Mouse (Mus musculus) myocyte (in vitro differentiated cells): ENCODE measurements around the gene Lgi1. TPM values are rescaled to one million over a fixed set of nuclear protein-coding genes. Genes with fewer than 3 reads are reported as not detected.
A peak's percentile ranks its signal among the peaks of the same experiment; 100 is the strongest.

Source experiments
- H3K27me3 ChIP-seq: one replicate; pipeline ENCODE4 v1.6.1; 2011; ENCODE audit not compliant: control insufficient read depth, insufficient read depth, insufficient read length
- H3K36me3 ChIP-seq: one replicate; pipeline ENCODE4 v1.6.1; 2011; ENCODE audit not compliant: control insufficient read depth, insufficient read depth
- H3K4me2 ChIP-seq: one replicate; pipeline ENCODE4 v1.6.1; 2011; ENCODE audit warnings: low read depth, control low read depth
- H3K4me3 ChIP-seq: one replicate; pipeline ENCODE4 v1.5.1; 2011; ENCODE audit warnings: mild to moderate bottlenecking, control low read depth, moderate library complexity
- H3K79me2 ChIP-seq: one replicate; pipeline ENCODE4 v1.6.1; 2011; ENCODE audit not compliant: control insufficient read depth, insufficient read depth
- H3ac ChIP-seq: one replicate; pipeline ENCODE4 v1.6.1; 2011; ENCODE audit not compliant: control insufficient read depth, insufficient read length
- CEBPB ChIP-seq: IDR thresholded peaks from 2 replicates; pipeline ENCODE4 v1.6.1; 2011; ENCODE audit warnings: mild to moderate bottlenecking, moderate library complexity; ENCODE audit not compliant: poor library complexity, insufficient read depth, severe bottlenecking
- E2F4 ChIP-seq: IDR thresholded peaks from one replicate; pipeline ENCODE4 v1.6.1; 2011; ENCODE audit warnings: mild to moderate bottlenecking, control low read depth, moderate library complexity; ENCODE audit not compliant: insufficient read depth
- MAX ChIP-seq: IDR thresholded peaks from one replicate; pipeline ENCODE4 v1.6.1; 2011; ENCODE audit warnings: low read depth, mild to moderate bottlenecking, control low read depth
- MYOD1 ChIP-seq, 3 experiments: IDR thresholded peaks; one replicate each; pipeline ENCODE4 v1.6.1; 2011; ENCODE audit warnings: control low read depth in 2 of 3, low read depth in 2 of 3, mild to moderate bottlenecking in 2 of 3, moderate library complexity in 1 of 3; ENCODE audit not compliant: insufficient read length in 2 of 3, control insufficient read depth in 1 of 3
- MYOG ChIP-seq, 3 experiments: IDR thresholded peaks; one replicate each; pipeline ENCODE4 v1.6.1; 2011; ENCODE audit warnings: control low read depth in 2 of 3, low read depth in 2 of 3, mild to moderate bottlenecking in 2 of 3; ENCODE audit not compliant: insufficient read length in 2 of 3, control insufficient read depth in 1 of 3, insufficient read depth in 1 of 3
- POLR2A ChIP-seq: IDR thresholded peaks from one replicate; pipeline ENCODE4 v1.6.1; 2011; ENCODE audit warnings: low read depth, mild to moderate bottlenecking, control low read depth, moderate library complexity; ENCODE audit not compliant: insufficient read length
- POLR2AphosphoS2 ChIP-seq: IDR thresholded peaks from one replicate; pipeline ENCODE4 v1.6.1; 2011; ENCODE audit warnings: low read depth, control low read depth; ENCODE audit not compliant: insufficient read length
- REST ChIP-seq: IDR thresholded peaks from one replicate; pipeline ENCODE4 v1.6.1; 2011; ENCODE audit warnings: mild to moderate bottlenecking, control low read depth, moderate library complexity; ENCODE audit not compliant: insufficient read depth, insufficient read length
- SRF ChIP-seq: IDR thresholded peaks from one replicate; pipeline ENCODE4 v1.6.1; 2011; ENCODE audit warnings: low read depth; ENCODE audit not compliant: control insufficient read depth, insufficient read length
- TCF12 ChIP-seq: IDR thresholded peaks from one replicate; pipeline ENCODE4 v1.6.1; 2011; ENCODE audit warnings: mild to moderate bottlenecking, control low read depth; ENCODE audit not compliant: poor library complexity, insufficient read depth, severe bottlenecking
- TCF3 ChIP-seq: IDR thresholded peaks from one replicate; pipeline ENCODE4 v1.6.1; 2011; ENCODE audit warnings: low read depth, control low read depth; ENCODE audit not compliant: insufficient read length
- USF1 ChIP-seq: IDR thresholded peaks from one replicate; pipeline ENCODE4 v1.6.1; 2011; ENCODE audit warnings: low read depth, mild to moderate bottlenecking, control low read depth, moderate library complexity
- polyA plus RNA-seq: library from polyadenylated mRNA; unstranded; fragments of >200 nt; fragmentation: generic; extraction: Trizol; gene quantifications from one replicate; pipeline ENCODE4 v1.2.1, GENCODE M21; 2012; ENCODE audit warnings: missing spikeins

Gene Lgi1
- polyA plus RNA-seq, 1 experiment, result not detected

DNA sequence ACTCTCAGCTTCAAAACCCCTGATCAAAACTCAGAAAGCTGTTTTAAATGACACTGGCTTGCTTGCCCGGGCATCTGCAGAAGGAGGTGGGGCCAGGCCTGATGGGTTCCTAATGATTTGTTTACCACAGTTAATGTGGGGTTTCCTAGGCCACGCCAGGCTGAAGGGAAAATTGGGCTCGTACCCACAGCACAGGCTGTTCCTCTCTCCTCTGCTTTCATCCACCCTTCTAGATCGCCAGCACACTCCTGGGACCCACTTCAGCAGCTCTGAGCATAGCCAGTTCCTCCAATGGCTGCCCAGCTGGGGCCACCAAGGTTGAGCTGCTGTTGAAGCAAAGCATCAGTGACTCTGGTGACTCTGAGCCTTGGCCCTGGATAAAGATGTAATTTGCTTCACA lies 4.0 kb upstream of the Lgi1 start:
- no peaks in the 10 kb centered on the region for H3K79me2 ChIP-seq
- H3ac ChIP-seq, result no peak overlapping the region
- peaks cover 29% of the 10 kb centered on the region for H3K27me3 ChIP-seq
- TF ChIP-seq REST (no peak), MYOD1 (IDR thresholded peaks at IDR 0.05; ENCODE audit: control insufficient read depth in 1 of 3, insufficient read length in 2 of 3, low read depth in 2 of 3) (no peak)
- no peak overlapping the region for H3K4me3 ChIP-seq
- no peak overlapping the region for H3K4me2 ChIP-seq
- no peaks in the 10 kb centered on the region for H3K36me3 ChIP-seq

- TF ChIP-seq SRF, result no peak
- no peak for TF ChIP-seq MAX
- TF ChIP-seq MYOD1 (IDR thresholded peaks at IDR 0.05; ENCODE audit: control insufficient read depth in 1 of 3, insufficient read length in 2 of 3, low read depth in 2 of 3), result no peak
- TF ChIP-seq REST, result no peak
- TF ChIP-seq E2F4, result no peak
- TF ChIP-seq POLR2AphosphoS2, result no peak
- no peak for TF ChIP-seq TCF12
- no peak for TF ChIP-seq CEBPB
- TF ChIP-seq USF1, result no peak
- TF ChIP-seq POLR2A, result no peak
- no peak for TF ChIP-seq MYOG (IDR thresholded peaks at IDR 0.05; ENCODE audit: control insufficient read depth in 1 of 3, insufficient read depth in 1 of 3, insufficient read length in 2 of 3, low read depth in 2 of 3)
- TF ChIP-seq TCF3, result no peak
- H3K36me3 ChIP-seq, result no peaks in the 10 kb centered on the region
- H3K4me3 ChIP-seq, result no peak overlapping the region
- peaks cover 29% of the 10 kb centered on the region for H3K27me3 ChIP-seq
- H3K4me2 ChIP-seq, result no peak overlapping the region
- no peak overlapping the region for H3ac ChIP-seq
- no peaks in the 10 kb centered on the region for H3K79me2 ChIP-seq
Measured at GRCm38 (mm10) chr19:38261351-38261750, 3.0 kb upstream of the Lgi1 start.

- H3K79me2 ChIP-seq, result no peaks in the 10 kb centered on the region
- H3ac ChIP-seq, result no peak overlapping the region
- H3K36me3 ChIP-seq, result no peaks in the 10 kb centered on the region
- peaks cover 28% of the 10 kb centered on the region for H3K27me3 ChIP-seq
- H3K4me3 ChIP-seq, result no peak overlapping the region
- no peak overlapping the region for H3K4me2 ChIP-seq
- TF ChIP-seq CEBPB (no peak), USF1 (no peak), MAX (no peak), TCF12 (no peak), SRF (no peak), TCF3 (no peak), MYOG (IDR thresholded peaks at IDR 0.05; ENCODE audit: control insufficient read depth in 1 of 3, insufficient read depth in 1 of 3, insufficient read length in 2 of 3, low read depth in 2 of 3) (no peak), POLR2AphosphoS2 (no peak), POLR2A (no peak), MYOD1 (IDR thresholded peaks at IDR 0.05; ENCODE audit: control insufficient read depth in 1 of 3, insufficient read length in 2 of 3, low read depth in 2 of 3) (no peak), E2F4 (no peak), REST (no peak)
Measured at GRCm38 (mm10) chr19:38263829-38264504, 369 bp upstream of the Lgi1 start.

DNA sequence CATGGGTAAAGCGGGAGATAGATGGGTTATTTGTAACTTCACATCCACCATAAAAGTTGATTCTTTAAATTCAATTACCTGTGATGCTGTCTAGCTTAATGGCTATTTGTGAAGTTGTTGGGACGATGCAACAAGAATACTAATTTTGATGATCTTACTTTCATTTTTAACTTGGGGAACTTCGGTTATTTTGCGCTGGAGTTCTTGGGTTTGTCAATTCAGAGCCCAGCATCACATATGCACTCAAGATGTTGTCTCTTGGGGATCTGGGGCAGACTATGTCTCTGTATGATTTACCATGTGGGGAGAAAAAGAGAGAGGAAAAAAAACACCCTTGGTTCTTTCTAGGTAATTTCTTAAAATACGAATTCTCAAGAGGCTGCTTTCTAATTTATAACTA lies 1.4 kb downstream of the Lgi1 start:
- Histone ChIP-seq H3K36me3 (no peaks in the 10 kb centered on the region), H3K79me2 (no peaks in the 10 kb centered on the region), H3K4me3 (no peak overlapping the region), H3K4me2 (peak overlapping the region; percentile 33), H3K27me3 (peaks cover 23% of the 10 kb centered on the region), H3ac (no peak overlapping the region)
- TF ChIP-seq POLR2A (no peak), TCF3 (no peak), CEBPB (no peak), SRF (no peak), REST (no peak), MYOD1 (IDR thresholded peaks at IDR 0.05; ENCODE audit: control insufficient read depth in 1 of 3, insufficient read length in 2 of 3, low read depth in 2 of 3) (no peak), POLR2AphosphoS2 (no peak), USF1 (no peak), MYOG (IDR thresholded peaks at IDR 0.05; ENCODE audit: control insufficient read depth in 1 of 3, insufficient read depth in 1 of 3, insufficient read length in 2 of 3, low read depth in 2 of 3) (no peak), MAX (no peak), TCF12 (no peak), E2F4 (no peak)

- TF ChIP-seq MAX, result no peak
- TF ChIP-seq TCF12, result no peak
- TF ChIP-seq POLR2A, result no peak
- no peak for TF ChIP-seq USF1
- no peak for TF ChIP-seq CEBPB
- TF ChIP-seq E2F4, result no peak
- no peak for TF ChIP-seq SRF
- TF ChIP-seq TCF3, result no peak
- TF ChIP-seq REST, result no peak
- TF ChIP-seq MYOG (IDR thresholded peaks at IDR 0.05; ENCODE audit: control insufficient read depth in 1 of 3, insufficient read depth in 1 of 3, insufficient read length in 2 of 3, low read depth in 2 of 3), result no peak
- no peak for TF ChIP-seq POLR2AphosphoS2
- no peak for TF ChIP-seq MYOD1 (IDR thresholded peaks at IDR 0.05; ENCODE audit: control insufficient read depth in 1 of 3, insufficient read length in 2 of 3, low read depth in 2 of 3)
- Histone ChIP-seq H3K4me3 (no peak overlapping the region), H3K27me3 (peaks cover 23% of the 10 kb centered on the region), H3K36me3 (no peaks in the 10 kb centered on the region), H3K4me2 (no peak overlapping the region), H3K79me2 (no peaks in the 10 kb centered on the region), H3ac (no peak overlapping the region)
Measured at GRCm38 (mm10) chr19:38267469-38267868, 3.1 kb downstream of the Lgi1 start.
